Mouse (Mus musculus): Measurements from ENCODE around the gene Zfp59.
"Not testable (repeated sequence)": the region's sequence is repeated elsewhere in the genome, so short reads cannot be mapped to it uniquely, and the experiment has no call there.

- TF ChIP-seq CTCF, EP300 (IDR thresholded peaks at IDR 0.05): not testable (repeated sequence)
These were observed 24.2 kb downstream of the Zfp59 start for GRCm38 (mm10) chr7:27862578-27862977.
